Mouse (Mus musculus) MEL (cell line): ENCODE data around the gene Cntfr. TPM values are rescaled to one million over a fixed set of nuclear protein-coding genes. Genes with fewer than 3 reads are reported as not detected.

Experiments
- DNase-seq: peaks from one replicate; pipeline ENCODE4 v3.0.0; 2011; ENCODE audit warnings: low read depth, low spot score
- H3K27ac ChIP-seq: 2 replicates; pipeline ENCODE4 v1.5.1; 2012; ENCODE audit warnings: low read depth, mild to moderate bottlenecking, control low read depth, low read length, moderate library complexity; ENCODE audit not compliant: control insufficient read depth
- H3K27me3 ChIP-seq, 2 experiments: fragments of 150-350 bp in 1 of 2; sonication (generic) in 1 of 2; 2 replicates each; pipeline ENCODE4 v1.6.1; 2012; ENCODE audit warnings: low read length in 2 of 2, mild to moderate bottlenecking in 2 of 2, improper control_type of control experiment in 1 of 2, moderate library complexity in 1 of 2; ENCODE audit not compliant: insufficient read depth in 2 of 2, control insufficient read depth in 1 of 2
- H3K36me3 ChIP-seq, 2 experiments: 2 replicates each; pipeline ENCODE4 v1.6.1; 2012 to 2014; ENCODE audit warnings: low read length in 2 of 2, improper control_type of control experiment in 1 of 2, inconsistent platforms in 1 of 2, mild to moderate bottlenecking in 1 of 2; ENCODE audit not compliant: insufficient read depth in 2 of 2, control insufficient read depth in 1 of 2
- H3K4me1 ChIP-seq, 2 experiments: fragments of 150-350 bp in 1 of 2; sonication (generic) in 1 of 2; 2 replicates each; pipeline ENCODE4 v1.6.1; 2012; ENCODE audit warnings: low read length in 2 of 2, improper control_type of control experiment in 1 of 2, mild to moderate bottlenecking in 1 of 2; ENCODE audit not compliant: insufficient read depth in 2 of 2, control insufficient read depth in 1 of 2
- H3K4me3 ChIP-seq, 2 experiments: fragments of 150-350 bp in 1 of 2; sonication (generic) in 1 of 2; 2 replicates each; pipeline ENCODE4 v1.5.1; 2012; ENCODE audit warnings: low read depth in 2 of 2, low read length in 2 of 2, mild to moderate bottlenecking in 2 of 2, moderate library complexity in 2 of 2, control low read depth in 1 of 2, improper control_type of control experiment in 1 of 2; ENCODE audit not compliant: control insufficient read depth in 1 of 2, insufficient read depth in 1 of 2
- H3K79me2 ChIP-seq: 2 replicates; pipeline ENCODE4 v1.6.1; 2012; ENCODE audit warnings: mild to moderate bottlenecking, low read length, moderate library complexity; ENCODE audit not compliant: control insufficient read depth, poor library complexity, insufficient read depth
- H3K9ac ChIP-seq: 2 replicates; pipeline ENCODE4 v1.6.1; 2012; ENCODE audit warnings: low read depth, mild to moderate bottlenecking, control low read depth, low read length, moderate library complexity; ENCODE audit not compliant: control insufficient read depth, poor library complexity, severe bottlenecking
- H3K9me3 ChIP-seq: fragments of 150-350 bp; sonication (generic); replicated peaks from 2 replicates; pipeline ENCODE4 v1.6.1; 2012; ENCODE audit warnings: mild to moderate bottlenecking, low read length, improper control_type of control experiment, moderate library complexity; ENCODE audit not compliant: insufficient read depth
- CHD1 ChIP-seq: IDR thresholded peaks from 2 replicates; pipeline ENCODE4 v1.6.1; 2012; ENCODE audit warnings: low read depth, mild to moderate bottlenecking, inconsistent platforms, low read length, improper control_type of control experiment
- CTCF ChIP-seq, 3 experiments: IDR thresholded peaks in 2 of 3; conservative IDR thresholded peaks in 1 of 3; 2 replicates each; pipeline ENCODE4 v1.5.1; 2011 to 2012; ENCODE audit warnings: low read length in 3 of 3, low read depth in 2 of 3, mild to moderate bottlenecking in 2 of 3, improper control_type of control experiment in 1 of 3, inconsistent platforms in 1 of 3, mixed read lengths in 1 of 3, moderate library complexity in 1 of 3; ENCODE audit not compliant: control insufficient read depth in 1 of 3, insufficient read depth in 1 of 3, poor library complexity in 1 of 3, severe bottlenecking in 1 of 3
- EP300 ChIP-seq, 2 experiments: IDR thresholded peaks; 2 replicates each; pipeline ENCODE4 v1.6.1; 2011; ENCODE audit warnings: improper control_type of control experiment in 2 of 2, low read length in 2 of 2, low read depth in 1 of 2, mild to moderate bottlenecking in 1 of 2
- GABPA ChIP-seq: IDR thresholded peaks from 2 replicates; pipeline ENCODE4 v1.6.1; 2012; ENCODE audit warnings: low read depth, mild to moderate bottlenecking, inconsistent platforms, low read length, improper control_type of control experiment, moderate library complexity
- GATA1 ChIP-seq: IDR thresholded peaks from 2 replicates; pipeline ENCODE4 v1.6.1; 2011; ENCODE audit warnings: low read depth, low read length, improper control_type of control experiment
- HCFC1 ChIP-seq: IDR thresholded peaks from 2 replicates; pipeline ENCODE4 v1.6.1; 2012; ENCODE audit warnings: low read depth, mild to moderate bottlenecking, inconsistent platforms, low read length, improper control_type of control experiment, moderate library complexity
- JUND ChIP-seq: IDR thresholded peaks from 2 replicates; pipeline ENCODE4 v1.6.1; 2011; ENCODE audit warnings: low read depth, mild to moderate bottlenecking, improper control_type of control experiment, low read length
- KAT2A ChIP-seq: conservative IDR thresholded peaks from 2 replicates; pipeline ENCODE4 v1.6.1; 2012; ENCODE audit warnings: low read depth, low read length, improper control_type of control experiment, inconsistent platforms
- MAX ChIP-seq: IDR thresholded peaks from 2 replicates; pipeline ENCODE4 v1.6.1; 2011; ENCODE audit warnings: low read length, improper control_type of control experiment
- MAZ ChIP-seq: IDR thresholded peaks from 2 replicates; pipeline ENCODE4 v1.6.1; 2012; ENCODE audit warnings: low read depth, mild to moderate bottlenecking, inconsistent platforms, low read length, improper control_type of control experiment
- MXI1 ChIP-seq: IDR thresholded peaks from 2 replicates; pipeline ENCODE4 v1.6.1; 2011; ENCODE audit warnings: mild to moderate bottlenecking, low read depth, low read length, improper control_type of control experiment
- MYB ChIP-seq: IDR thresholded peaks from 2 replicates; pipeline ENCODE4 v1.6.1; 2011; ENCODE audit warnings: mild to moderate bottlenecking, low read depth, low read length, improper control_type of control experiment
- MYC ChIP-seq: IDR thresholded peaks from 2 replicates; pipeline ENCODE4 v1.6.1; 2011; ENCODE audit warnings: low read depth, mild to moderate bottlenecking, low read length, improper control_type of control experiment, moderate library complexity
- NELFE ChIP-seq: IDR thresholded peaks from 2 replicates; pipeline ENCODE4 v1.6.1; 2011; ENCODE audit warnings: low read depth, low read length, improper control_type of control experiment
- NRF1 ChIP-seq: IDR thresholded peaks from 2 replicates; pipeline ENCODE4 v1.6.1; 2014; ENCODE audit warnings: low read depth, mild to moderate bottlenecking, inconsistent platforms, low read length, improper control_type of control experiment, moderate library complexity; ENCODE audit not compliant: poor library complexity, insufficient read depth, severe bottlenecking
- POLR2AphosphoS2 ChIP-seq: IDR thresholded peaks from 2 replicates; pipeline ENCODE4 v1.6.1; 2011; ENCODE audit warnings: low read length, improper control_type of control experiment
- POLR2AphosphoS5 ChIP-seq: IDR thresholded peaks from 2 replicates; pipeline ENCODE4 v1.6.1; 2012; ENCODE audit warnings: low read depth, borderline replicate concordance, mild to moderate bottlenecking, inconsistent platforms, low read length, moderate library complexity, mixed read lengths
- RAD21 ChIP-seq: IDR thresholded peaks from 2 replicates; pipeline ENCODE4 v1.6.1; 2011; ENCODE audit warnings: mild to moderate bottlenecking, low read depth, low read length, improper control_type of control experiment
- RCOR1 ChIP-seq: IDR thresholded peaks from 2 replicates; pipeline ENCODE4 v1.6.1; 2012; ENCODE audit warnings: low read depth, mild to moderate bottlenecking, inconsistent platforms, low read length, improper control_type of control experiment
- SIN3A ChIP-seq: IDR thresholded peaks from 2 replicates; pipeline ENCODE4 v1.6.1; 2012; ENCODE audit warnings: low read length, improper control_type of control experiment, inconsistent platforms
- SMC3 ChIP-seq: IDR thresholded peaks from 2 replicates; pipeline ENCODE4 v1.6.1; 2011; ENCODE audit warnings: low read depth, low read length, improper control_type of control experiment
- TCF12 ChIP-seq: IDR thresholded peaks from 2 replicates; pipeline ENCODE4 v1.6.1; 2014; ENCODE audit warnings: low read depth, mild to moderate bottlenecking, inconsistent platforms, low read length, improper control_type of control experiment, moderate library complexity
- UBTF ChIP-seq: IDR thresholded peaks from 2 replicates; pipeline ENCODE4 v1.6.1; 2012; ENCODE audit warnings: low read depth, mild to moderate bottlenecking, inconsistent platforms, low read length, improper control_type of control experiment, moderate library complexity, borderline replicate concordance; ENCODE audit not compliant: insufficient read depth
- USF2 ChIP-seq, 2 experiments: IDR thresholded peaks; 2 replicates each; pipeline ENCODE4 v1.6.1; 2011 to 2012; ENCODE audit warnings: improper control_type of control experiment in 2 of 2, low read length in 2 of 2, borderline replicate concordance in 1 of 2, inconsistent platforms in 1 of 2, low read depth in 1 of 2, mild to moderate bottlenecking in 1 of 2; ENCODE audit not compliant: insufficient read depth in 1 of 2
- ZC3H11A ChIP-seq: IDR thresholded peaks from 2 replicates; pipeline ENCODE4 v1.6.1; 2012; ENCODE audit warnings: low read depth, mild to moderate bottlenecking, inconsistent platforms, low read length, improper control_type of control experiment
- ZKSCAN1 ChIP-seq: IDR thresholded peaks from 2 replicates; pipeline ENCODE4 v1.6.1; 2012; ENCODE audit warnings: low read depth, mild to moderate bottlenecking, inconsistent platforms, low read length, improper control_type of control experiment, moderate library complexity
- polyA plus RNA-seq, 2 experiments: library from polyadenylated mRNA; stranded (reverse) in 1 of 2; unstranded in 1 of 2; fragments of >175 nt in 1 of 2; fragments of >200 nt in 1 of 2; gene quantifications; 2 replicates each; pipeline versions ENCODE4 v1.2.1 to v1.2.4; 2012; ENCODE audit warnings: low replicate concordance in 2 of 2, low read depth in 1 of 2; ENCODE audit not compliant: insufficient read length in 2 of 2, insufficient read depth in 1 of 2, missing spikeins in 1 of 2
- total RNA-seq: library from RNA; depleted of rRNA; stranded (reverse); fragments of 300-350 nt; gene quantifications from 2 replicates; pipeline ENCODE4 v1.2.3, GENCODE M21; 2012

Cntfr gene
- total and polyA plus RNA-seq, 3 experiments, result not detected

DNA sequence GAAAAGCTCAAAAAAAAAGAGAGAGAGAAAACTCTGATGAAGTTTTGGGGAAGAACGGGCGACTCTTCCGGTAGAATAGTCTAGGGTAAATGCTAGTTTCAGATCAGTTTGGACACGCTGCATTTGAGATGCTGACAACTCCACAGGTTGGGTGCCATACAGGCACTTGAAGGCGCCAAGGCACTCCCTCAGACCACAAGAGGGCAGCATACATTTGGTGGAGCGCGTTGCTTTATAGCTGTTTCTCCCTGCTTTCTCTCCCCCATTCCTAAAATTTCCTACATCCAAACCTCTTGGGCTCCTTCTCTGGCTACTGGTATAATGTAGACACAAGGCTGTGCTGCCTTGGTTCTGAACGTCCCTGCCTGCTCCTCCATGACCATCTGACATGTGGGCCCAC is 17.4 kb upstream of the Cntfr start:
- TF ChIP-seq HCFC1 (peak; percentile 26; the same call in 1 of the 2 replicates), NELFE (no peak), RCOR1 (no peak), RAD21 (peak; percentile 36), MAZ (no peak), USF2 (IDR thresholded peaks at IDR 0.05; ENCODE audit: borderline replicate concordance in 1 of 2, insufficient read depth in 1 of 2, low read depth in 1 of 2, low read length in 2 of 2) (no peak), JUND (no peak), GABPA (no peak), MYC (0 out of 2 replicates have a peak, but pooled peaks have one; percentile 36), CHD1 (no peak), EP300 (IDR thresholded peaks at IDR 0.05; ENCODE audit: low read depth in 1 of 2, low read length in 2 of 2) (no peak), ZC3H11A (no peak), POLR2AphosphoS2 (no peak), MYB (no peak), MXI1 (no peak; the same call in 1 of the 2 replicates), SIN3A (peak; percentile 36; the same call in 1 of the 2 replicates), POLR2AphosphoS5 (no peak), GATA1 (no peak), ZKSCAN1 (no peak), SMC3 (peak; percentile 62), CTCF (IDR thresholded peaks at IDR 0.05 in 2 of 3, conservative IDR thresholded peaks at IDR 0.05 in 1 of 3; ENCODE audit: control insufficient read depth in 1 of 3, insufficient read depth in 1 of 3, low read depth in 2 of 3, low read length in 3 of 3, poor library complexity in 1 of 3, severe bottlenecking in 1 of 3) (peak; percentile 79 to 84 (median 81)), UBTF (no peak), KAT2A (no peak), TCF12 (no peak), NRF1 (no peak), MAX (no peak)
- no peaks in the 10 kb centered on the region for H3K27me3 ChIP-seq
- peaks cover 19% of the 10 kb centered on the region for H3K79me2 ChIP-seq
- H3K9ac ChIP-seq, result no peak overlapping the region; the same call in 1 of the 2 replicates
- H3K4me3 ChIP-seq, result peak overlapping the region; percentile 90 to 97; a peak in 2 of 4 replicates
- no peak overlapping the region for H3K27ac ChIP-seq
- no peaks in the 10 kb centered on the region; a peak in 1 of 4 replicates for H3K36me3 ChIP-seq
- peaks cover 0 to 10% of the 10 kb centered on the region in 2 experiments; a peak in 2 of 4 replicates for H3K4me1 ChIP-seq
- H3K9me3 ChIP-seq, result no peaks in the 10 kb centered on the region
- DNase-seq, result peak; percentile 77
